Mouse (Mus musculus) cortical plate, adult 2 months (tissue): ENCODE measurements around the gene Smarcc2. TPM values are rescaled to one million over a fixed set of nuclear protein-coding genes. Genes with fewer than 3 reads are reported as not detected.

Experiments
- H3K27ac ChIP-seq: fragments of 200-500 bp; 2 replicates; pipeline ENCODE4 v1.5.1; 2012; ENCODE audit warnings: low read length, control low read depth, inconsistent platforms; ENCODE audit not compliant: insufficient read depth
- H3K4me1 ChIP-seq: fragments of 200-500 bp; 2 replicates; pipeline ENCODE4 v1.6.1; 2011; ENCODE audit warnings: low read length; ENCODE audit not compliant: control insufficient read depth, insufficient read depth
- H3K4me3 ChIP-seq: fragments of 200-500 bp; 2 replicates; pipeline ENCODE4 v1.5.1; 2011; ENCODE audit warnings: mild to moderate bottlenecking, low read length, control low read depth; ENCODE audit not compliant: insufficient read depth
- CTCF ChIP-seq: fragments of 200-500 bp; IDR thresholded peaks from 2 replicates; pipeline ENCODE4 v1.5.1; 2011; ENCODE audit warnings: mild to moderate bottlenecking, control low read depth, low read length; ENCODE audit not compliant: insufficient read depth; ENCODE audit errors: extremely low read depth
- POLR2A ChIP-seq: fragments of 200-500 bp; IDR thresholded peaks from 2 replicates; pipeline ENCODE4 v1.6.1; 2011; ENCODE audit warnings: mild to moderate bottlenecking, low read length, control low read depth; ENCODE audit not compliant: insufficient read depth; ENCODE audit errors: extremely low read depth
- polyA plus RNA-seq: library from polyadenylated mRNA; depleted of rRNA; stranded (reverse); fragments of >200 nt; gene quantifications from 2 replicates; pipeline ENCODE4 v1.2.3, GENCODE M21; 2012

The Smarcc2 gene
- polyA plus RNA-seq, 1 experiment: 209 TPM

GRCm38 (mm10) chr10:128520591-128520990, 61.5 kb downstream of the Smarcc2 start:
- TF ChIP-seq POLR2A (no peak), CTCF (no peak)
- Histone ChIP-seq H3K4me1 (no peaks in the 10 kb centered on the region), H3K4me3 (no peak overlapping the region), H3K27ac (no peak overlapping the region)

- no peak overlapping the region for H3K27ac ChIP-seq
- TF ChIP-seq CTCF: no peak
- no peak for TF ChIP-seq POLR2A
- H3K4me3 ChIP-seq: no peak overlapping the region
Measured at GRCm38 (mm10) chr10:128522351-128522750, 63.3 kb downstream of the Smarcc2 start.

GRCm38 (mm10) chr10:128524111-128524731, 65.2 kb downstream of the Smarcc2 start:
- Histone ChIP-seq H3K4me1 (no peaks in the 10 kb centered on the region; the same call in 1 of the 2 replicates), H3K27ac (no peak overlapping the region), H3K4me3 (peak overlapping the region; percentile 61)
- TF ChIP-seq POLR2A (no peak), CTCF (no peak)

More at GRCm38 (mm10) chr10:128522351-128522750, 63.3 kb downstream of the Smarcc2 start:
- H3K4me1 ChIP-seq: no peaks in the 10 kb centered on the region; the same call in 1 of the 2 replicates

- no peaks in the 10 kb centered on the region; the same call in 1 of the 2 replicates for H3K4me1 ChIP-seq
- peak overlapping the region; percentile 61 for H3K4me3 ChIP-seq
- no peak for TF ChIP-seq POLR2A
- TF ChIP-seq CTCF: no peak
- H3K27ac ChIP-seq: 0 out of 2 replicates have a peak overlapping the region, but pooled peaks have one; percentile 3
Measured at GRCm38 (mm10) chr10:128524732-128525662, 65.9 kb downstream of the Smarcc2 start.

GRCm38 (mm10) chr10:128525671-128526308, 66.7 kb downstream of the Smarcc2 start, which contains the start of gene Esyt1:
Gene Esyt1 (minus strand): TSS chr10:128525871.
- Histone ChIP-seq H3K4me1 (no peaks in the 10 kb centered on the region; the same call in 1 of the 2 replicates), H3K27ac (0 out of 2 replicates have a peak within 1 kb of the TSS, but pooled peaks have one; percentile 3), H3K4me3 (peak within 1 kb of the TSS; percentile 61)
- TF ChIP-seq POLR2A (peak; percentile 32; the same call in 1 of the 2 replicates), CTCF (no peak)

- Histone ChIP-seq H3K4me1 (no peaks in the 10 kb centered on the region; the same call in 1 of the 2 replicates), H3K27ac (no peak overlapping the region), H3K4me3 (peak overlapping the region; percentile 61)
- TF ChIP-seq POLR2A (no peak), CTCF (no peak)
Measured at GRCm38 (mm10) chr10:128526366-128527356, 67.6 kb downstream of the Smarcc2 start.

GRCm38 (mm10) chr10:128535206-128535605, 76.2 kb downstream of the Smarcc2 start:
- Histone ChIP-seq H3K4me3 (no peak overlapping the region), H3K27ac (no peak overlapping the region), H3K4me1 (no peaks in the 10 kb centered on the region)
- TF ChIP-seq POLR2A (no peak), CTCF (no peak)

- TF ChIP-seq POLR2A (no peak), CTCF (no peak)
- Histone ChIP-seq H3K4me1 (no peaks in the 10 kb centered on the region), H3K4me3 (no peak overlapping the region), H3K27ac (no peak overlapping the region)
Measured at GRCm38 (mm10) chr10:128535624-128536265, 76.7 kb downstream of the Smarcc2 start.
